Mouse (Mus musculus) lung, postnatal 14 days (tissue): ENCODE measurements around the gene Skiv2l.
"Not testable (repeated sequence)": the region's sequence is repeated elsewhere in the genome, so short reads cannot be mapped to it uniquely, and the experiment has no call there.

ENCODE experiments used
- DNase-seq: peaks from one replicate; pipeline ENCODE4 v3.0.0; 2021

Skiv2l gene

DNA sequence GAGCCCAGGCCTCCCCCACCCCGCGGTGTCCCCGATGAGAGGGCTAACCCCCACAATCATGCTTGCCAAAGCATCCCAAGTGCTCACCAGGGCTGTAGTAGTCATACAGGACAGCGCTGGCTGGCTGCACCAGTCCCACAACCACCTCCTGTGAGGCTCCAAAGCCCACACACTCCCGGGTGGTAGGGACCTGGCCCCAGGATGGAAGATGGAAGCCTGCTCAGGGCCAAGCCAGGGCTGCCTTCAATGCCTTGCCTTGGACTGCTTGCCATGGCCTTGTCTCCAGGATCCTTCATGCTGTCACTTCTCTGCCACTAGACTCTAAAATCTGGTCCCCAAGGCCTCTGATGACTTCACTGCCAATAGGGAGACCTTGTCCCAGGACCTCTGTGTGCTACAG lies 39.6 kb downstream of the Skiv2l start:
- DNase-seq = not testable (repeated sequence)

DNA sequence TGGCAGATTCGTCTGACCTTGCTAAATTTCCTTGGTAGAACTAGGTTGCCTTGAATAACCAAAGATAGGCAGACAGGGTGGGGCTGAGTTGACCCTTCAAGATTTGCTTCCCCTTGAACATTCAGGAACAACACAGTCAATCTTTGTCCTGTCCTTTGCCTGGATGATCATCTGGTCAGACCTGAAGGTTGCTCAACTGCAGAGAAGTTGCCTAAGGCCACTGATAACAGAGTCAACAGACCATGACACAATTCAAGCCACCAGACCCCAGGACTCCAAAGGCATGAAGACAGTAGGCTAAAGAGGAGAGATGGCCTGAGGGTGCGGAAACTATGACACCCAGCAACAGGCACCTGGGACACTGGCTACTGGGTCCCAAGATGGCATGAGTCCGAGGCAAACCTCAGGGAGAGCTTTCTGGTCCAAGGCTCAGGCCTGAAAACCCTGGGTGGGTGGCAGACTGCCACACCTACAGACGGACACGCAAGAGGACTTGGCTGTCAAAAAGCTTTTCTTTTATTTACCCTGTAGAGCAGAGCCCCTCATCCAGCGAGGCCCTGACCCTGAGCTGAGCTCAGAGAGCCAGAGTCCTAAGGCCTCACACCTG lies 41.3 kb downstream of the Skiv2l start:
- DNase-seq = no peak

DNA sequence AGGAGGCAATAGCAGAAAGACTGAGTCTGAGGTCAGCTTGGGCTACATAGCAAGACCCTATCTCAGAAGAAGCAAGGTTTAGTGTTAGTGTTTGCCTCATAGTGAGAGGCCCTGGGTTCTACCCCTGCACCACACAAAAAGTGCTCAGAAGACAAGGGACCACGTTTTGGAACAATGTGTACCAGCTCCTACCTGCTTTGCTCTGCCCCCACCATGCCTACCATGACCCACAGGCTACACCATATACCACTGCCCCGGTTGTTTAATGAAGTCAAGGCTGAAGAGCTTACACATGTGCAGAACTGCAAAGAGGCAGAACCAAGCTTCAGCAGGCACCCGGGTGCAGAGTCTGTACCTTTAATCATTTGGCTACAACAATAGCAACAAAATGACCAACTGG lies 42.8 kb downstream of the Skiv2l start:
- no peak for DNase-seq

DNA sequence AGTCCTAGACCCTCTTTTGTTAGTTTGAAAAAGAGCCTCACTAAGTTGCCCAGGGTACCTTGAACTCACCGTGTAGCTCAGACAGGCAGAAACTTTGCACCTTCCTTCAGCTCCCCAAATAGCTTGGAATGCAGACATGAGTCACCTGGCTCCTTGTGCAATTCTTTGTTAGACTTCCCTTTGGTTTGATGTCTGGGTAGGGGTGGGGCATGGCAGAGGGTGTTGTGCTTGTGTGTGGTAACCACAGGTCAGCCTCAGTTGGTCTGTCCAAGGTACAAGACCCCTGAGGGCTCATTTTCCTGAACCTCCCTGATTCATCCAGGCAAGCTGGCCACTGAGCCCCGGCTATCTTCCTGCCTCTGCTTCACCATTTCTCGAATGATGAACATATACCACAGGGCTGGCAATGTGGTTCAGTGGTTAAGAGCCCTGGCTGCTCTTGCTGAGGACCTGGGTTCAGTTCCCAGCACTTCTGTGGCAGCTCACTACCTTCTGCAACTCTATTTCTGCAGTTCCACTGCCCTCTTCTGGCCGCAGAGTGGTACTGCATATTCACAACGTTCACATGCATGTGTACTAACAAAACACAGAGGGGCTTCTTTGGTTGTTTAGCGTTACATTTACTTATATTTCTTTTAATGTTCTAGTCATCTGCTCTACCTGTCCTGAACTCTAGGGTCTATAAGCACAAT lies 45.0 kb downstream of the Skiv2l start:
- DNase-seq = no peak

DNA sequence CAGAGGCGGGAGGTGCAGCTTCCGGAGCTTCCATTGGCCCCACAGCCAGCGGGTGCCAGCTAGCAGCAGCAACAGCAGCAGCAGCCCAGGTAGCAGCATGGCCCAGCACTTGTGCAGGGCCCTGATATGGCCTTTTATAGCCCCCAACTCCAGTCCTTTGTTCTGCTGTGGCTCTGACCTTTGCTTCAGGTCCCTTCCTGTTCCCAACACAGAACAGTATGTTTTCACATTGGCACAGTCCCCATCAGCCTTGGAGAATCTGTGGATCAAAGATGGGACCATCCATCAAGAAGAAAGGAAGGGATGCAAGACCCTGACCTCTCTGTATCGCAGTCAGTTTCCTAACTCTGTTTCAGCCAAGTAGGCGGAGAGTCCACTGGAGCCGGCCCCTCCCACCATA lies 45.7 kb downstream of the Skiv2l start, which contains the start of gene Cyp21a1:
Gene Cyp21a1, minus strand, starts transcription at position 261 of the 400 bp plus-strand sequence.
- not testable (repeated sequence) for DNase-seq

DNA sequence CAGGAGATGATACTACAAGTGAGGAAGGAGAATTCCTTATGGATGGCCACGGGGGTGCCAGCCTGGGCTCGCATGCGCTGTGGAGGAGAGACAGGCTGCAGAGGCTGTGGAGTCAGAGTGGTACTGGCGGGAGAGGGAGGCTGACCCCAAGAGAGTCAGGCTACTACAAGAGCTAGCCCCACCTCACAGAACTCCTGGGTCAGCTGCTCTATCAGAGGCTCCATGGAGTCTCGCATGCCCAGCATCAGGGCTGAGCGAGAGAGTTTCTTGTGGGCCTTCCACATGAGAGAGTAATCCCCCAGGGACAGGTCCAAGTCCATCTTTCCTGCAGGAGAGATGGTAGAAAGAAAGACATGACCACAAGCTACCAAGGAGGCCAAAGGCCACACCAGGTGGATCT lies 46.6 kb downstream of the Skiv2l start:
- DNase-seq = not testable (repeated sequence)

DNA sequence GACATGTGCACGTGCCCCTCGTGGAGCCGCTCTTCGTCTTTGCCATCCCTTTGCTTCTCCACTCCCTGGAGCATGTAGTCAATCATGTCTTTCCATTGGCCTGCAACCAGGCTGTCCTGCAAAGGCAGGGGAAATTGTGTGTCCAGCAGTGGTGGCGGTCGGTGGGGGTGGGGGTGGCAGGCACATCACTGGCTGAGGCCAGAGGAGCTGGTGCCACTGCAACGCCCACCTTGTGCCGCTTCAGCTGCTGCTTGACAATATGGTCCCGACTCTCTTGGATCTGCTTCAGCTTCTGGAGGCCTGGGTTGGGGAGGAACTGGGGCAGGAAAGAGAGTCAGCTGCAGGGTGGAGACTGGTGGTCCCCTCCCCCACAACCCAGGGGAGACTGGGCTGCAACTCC lies 47.3 kb downstream of the Skiv2l start:
- DNase-seq = not testable (repeated sequence)

DNA sequence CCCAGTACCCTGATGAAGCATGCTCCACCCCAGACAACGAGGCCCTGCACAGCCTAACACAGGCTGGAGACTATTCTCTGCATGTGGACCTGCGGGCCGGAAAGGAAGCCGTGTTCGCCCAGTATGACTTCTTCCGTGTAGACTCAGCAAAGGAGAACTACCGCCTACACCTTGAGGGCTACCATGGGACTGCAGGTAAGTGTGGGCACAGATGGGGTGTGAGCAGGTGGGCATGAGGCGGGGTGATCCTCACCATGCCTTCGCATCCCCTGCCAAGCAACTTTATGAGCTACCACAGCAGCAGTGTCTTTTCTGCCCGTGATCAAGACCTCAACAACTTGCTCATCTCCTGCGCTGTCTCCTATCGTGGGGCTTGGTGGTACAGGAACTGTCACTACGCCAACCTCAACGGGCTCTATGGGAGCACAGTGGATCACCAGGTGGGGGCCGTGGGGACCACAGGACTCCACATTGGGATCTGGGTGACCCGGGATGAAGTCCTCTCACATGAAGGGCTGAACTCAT lies 49.2 kb downstream of the Skiv2l start:
- DNase-seq = not testable (repeated sequence)

DNA sequence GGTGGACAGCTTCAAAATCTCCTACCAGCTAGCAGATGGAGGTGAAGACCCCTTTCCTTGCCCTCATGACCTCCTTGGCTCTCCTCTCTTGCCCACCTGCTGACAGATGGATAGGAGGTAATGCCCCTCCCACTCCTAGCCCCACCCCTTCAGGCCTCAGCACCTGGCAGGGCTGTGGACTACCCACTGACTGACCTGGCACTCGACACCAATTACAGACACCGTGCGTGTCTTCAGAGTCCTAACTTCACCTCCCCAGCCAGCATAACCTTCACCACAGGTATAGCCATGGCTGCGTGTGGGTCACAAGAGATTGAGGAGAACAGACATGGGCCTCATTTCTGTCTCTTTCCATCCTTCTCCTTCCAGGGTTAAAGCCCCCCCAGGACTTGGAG lies 50.5 kb downstream of the Skiv2l start:
- DNase-seq = no peak

DNA sequence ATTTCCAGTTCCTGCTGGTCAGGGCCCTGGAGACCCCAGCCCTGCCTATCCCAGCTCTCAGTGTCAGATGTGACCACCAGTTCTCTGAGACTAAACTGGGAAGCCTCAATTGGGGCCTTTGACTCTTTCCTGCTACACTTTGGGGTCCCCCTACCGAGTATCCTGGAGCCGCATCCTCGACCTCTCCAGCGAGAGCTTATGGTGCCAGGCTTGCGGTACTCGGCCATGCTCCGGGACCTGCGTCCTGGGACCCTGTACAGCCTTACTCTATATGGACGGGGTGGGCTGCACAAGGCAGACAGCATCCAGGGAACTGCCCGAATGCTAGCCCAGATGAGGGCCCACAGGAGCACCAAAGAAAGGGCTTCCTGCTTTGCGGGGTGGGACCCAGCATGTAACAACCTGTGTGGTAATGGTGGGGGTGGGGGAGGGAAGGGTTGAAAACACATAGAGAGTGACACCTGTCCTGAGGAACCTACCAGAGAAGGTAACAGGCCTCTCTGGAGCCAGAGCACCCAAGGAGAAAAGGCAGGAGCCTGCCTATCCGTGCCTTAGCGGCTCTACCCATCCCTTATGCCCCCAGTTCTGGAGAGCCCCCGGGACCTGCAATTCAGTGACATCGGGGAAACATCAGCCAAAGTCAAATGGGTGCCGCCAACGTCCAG lies 51.0 kb downstream of the Skiv2l start:
- no peak for DNase-seq

DNA sequence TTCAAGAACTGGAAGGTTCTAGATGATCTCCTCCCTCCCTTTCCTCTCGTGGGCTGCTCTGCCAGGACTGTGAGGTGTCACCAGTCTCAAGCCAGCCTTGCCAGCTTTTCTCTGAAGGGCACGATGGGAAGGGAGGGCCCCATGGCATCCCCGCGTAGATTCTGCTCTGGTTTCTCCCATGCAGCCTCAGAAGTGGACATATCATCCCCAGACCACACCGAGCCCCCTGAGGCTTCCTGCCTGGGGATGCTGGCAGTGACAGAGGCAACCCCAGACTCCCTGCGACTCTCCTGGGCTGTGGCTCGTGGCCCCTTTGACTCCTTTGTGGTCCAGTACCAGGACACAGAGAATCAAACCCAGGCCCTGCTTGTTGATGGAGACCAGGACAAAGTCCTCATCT lies 51.9 kb downstream of the Skiv2l start:
- not testable (repeated sequence) for DNase-seq

DNA sequence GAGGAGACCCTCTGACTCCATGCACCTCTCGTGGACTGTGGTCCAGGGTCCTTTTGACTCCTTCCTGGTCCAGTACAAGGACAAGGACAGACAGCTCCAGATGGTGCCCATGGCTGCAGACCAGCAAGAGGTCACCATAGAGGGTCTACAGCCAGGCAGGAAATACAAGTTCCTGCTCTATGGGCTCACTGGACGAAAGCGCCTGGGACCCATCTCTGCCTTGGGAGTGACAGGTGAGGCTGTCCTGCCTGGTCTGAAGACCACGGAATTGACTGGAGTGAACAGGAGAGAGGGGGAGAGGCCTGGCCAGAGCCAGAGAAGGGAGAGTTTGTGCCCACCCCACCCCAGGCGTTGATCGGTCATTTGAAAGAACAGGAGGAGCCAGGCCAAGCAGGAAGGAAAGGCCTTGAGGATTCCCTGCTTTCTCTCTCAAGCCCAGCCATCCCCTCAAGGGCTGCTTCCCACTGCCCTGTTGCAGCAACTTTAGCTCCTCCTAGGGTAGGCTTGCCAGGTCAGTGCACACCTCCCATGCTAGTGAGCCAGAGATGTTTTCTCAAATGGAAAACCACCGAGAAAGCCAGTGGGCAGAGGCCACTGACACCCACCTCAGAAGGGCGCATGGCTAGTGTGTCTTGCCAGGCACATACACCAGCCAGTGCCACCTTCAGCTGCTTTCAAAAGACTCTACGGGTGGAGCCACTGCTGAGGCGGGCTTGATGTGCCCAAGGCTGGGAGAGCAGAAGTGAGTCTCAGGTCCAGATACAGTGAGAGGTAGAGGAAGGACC lies 52.6 kb downstream of the Skiv2l start:
- not testable (repeated sequence) for DNase-seq

DNA sequence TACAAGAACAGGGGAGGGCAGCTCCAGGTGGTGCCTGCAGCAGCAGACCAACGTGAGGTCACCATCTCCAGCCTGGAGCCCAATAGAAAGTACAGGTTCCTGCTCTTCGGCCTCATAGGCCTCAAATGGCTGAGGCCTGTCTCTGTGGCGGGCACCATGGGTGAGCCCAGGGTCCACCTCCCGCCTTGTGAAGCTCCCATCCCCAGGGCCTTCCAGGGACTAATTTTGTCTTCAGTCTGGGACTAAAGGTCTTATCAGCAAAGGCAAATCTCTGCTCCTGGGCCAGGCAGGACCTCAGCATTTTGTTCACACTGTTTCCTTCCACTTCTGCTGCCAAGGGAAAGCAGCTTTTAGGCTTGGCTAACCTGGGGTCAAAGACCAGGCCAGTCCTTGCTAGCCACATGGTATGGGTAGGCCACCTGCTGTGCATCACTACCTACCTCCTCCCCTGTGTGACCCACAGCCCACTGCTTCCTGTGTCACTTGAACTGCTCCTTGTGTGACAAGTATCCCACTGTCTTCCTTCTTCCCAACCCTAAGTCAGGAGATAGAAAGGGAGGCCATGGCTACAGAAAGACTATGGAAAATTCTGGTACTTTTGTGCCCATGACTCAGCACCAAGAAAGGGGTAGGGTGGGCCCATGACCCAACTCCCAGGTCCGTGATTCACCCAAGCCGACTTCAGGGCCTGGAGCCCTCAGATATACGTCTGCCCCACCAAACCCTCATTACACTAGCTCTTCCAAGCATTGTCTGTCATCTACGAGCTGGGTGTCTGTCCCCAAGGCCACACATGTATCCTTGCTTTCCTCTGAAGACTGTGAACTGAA lies 53.5 kb downstream of the Skiv2l start:
- no peak for DNase-seq

DNA sequence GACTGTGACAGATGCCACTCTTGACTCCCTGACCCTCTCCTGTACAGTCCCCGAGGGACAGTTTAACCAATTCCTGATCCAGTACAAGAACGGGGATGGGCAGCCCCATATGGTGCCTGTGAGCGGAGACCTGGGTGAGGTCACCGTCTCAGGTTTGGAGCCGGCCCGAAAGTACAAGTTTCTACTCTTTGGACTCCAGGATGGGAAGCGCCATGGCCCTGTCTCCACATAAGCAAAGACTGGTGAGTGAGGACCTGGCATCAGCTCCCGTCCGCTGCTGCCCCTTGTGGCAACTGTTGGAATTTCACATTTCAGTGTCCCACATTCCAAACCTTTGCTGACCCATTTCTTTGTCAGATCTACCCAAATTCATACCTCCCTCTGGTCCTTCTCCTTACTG lies 54.4 kb downstream of the Skiv2l start:
- DNase-seq = peak; percentile 68

DNA sequence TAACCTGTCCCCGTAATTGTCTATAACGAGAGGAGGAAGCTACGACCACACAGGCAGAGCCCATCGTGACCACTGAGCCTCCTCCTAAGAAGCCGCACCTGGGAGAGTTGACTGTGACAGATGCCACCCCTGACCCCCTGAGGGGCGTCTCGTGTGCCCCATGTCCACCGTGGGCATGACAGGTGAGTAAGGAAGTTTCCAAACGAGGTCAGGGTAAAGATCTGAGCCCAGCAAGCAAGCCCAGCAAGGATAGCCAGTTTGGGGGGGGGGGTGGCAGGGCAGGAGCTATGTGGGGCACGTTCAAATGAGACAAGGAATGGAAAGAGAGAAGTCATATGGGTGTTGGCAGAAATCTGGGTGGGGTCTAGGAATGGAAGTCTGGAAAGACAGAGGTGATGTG lies 55.0 kb downstream of the Skiv2l start:
- no peak for DNase-seq
